Mouse (Mus musculus) thymus, adult 2 months (tissue): ENCODE data around the gene Car14. TPM values are rescaled to one million over a fixed set of nuclear protein-coding genes. Genes with fewer than 3 reads are reported as not detected.
A peak's percentile ranks its signal among the peaks of the same experiment; 100 is the strongest.
"Not testable (repeated sequence)": the region's sequence is repeated elsewhere in the genome, so short reads cannot be mapped to it uniquely, and the experiment has no call there.

ENCODE experiments used
- DNase-seq: peaks from one replicate; pipeline ENCODE4 v3.0.0; 2021
- H3K27ac ChIP-seq: fragments of 200-500 bp; 2 replicates; pipeline ENCODE4 v1.5.1; 2012; ENCODE audit warnings: low read length, control low read depth; ENCODE audit not compliant: control insufficient read depth, insufficient read depth
- H3K27me3 ChIP-seq: fragments of 200-500 bp; 2 replicates; pipeline ENCODE4 v1.6.1; 2012; ENCODE audit warnings: mild to moderate bottlenecking, low read length, moderate library complexity, mixed read lengths; ENCODE audit not compliant: control insufficient read depth, insufficient read depth
- H3K36me3 ChIP-seq: fragments of 200-500 bp; 2 replicates; pipeline ENCODE4 v1.6.1; 2012; ENCODE audit warnings: mild to moderate bottlenecking, low read length, moderate library complexity; ENCODE audit not compliant: control insufficient read depth, insufficient read depth
- H3K4me1 ChIP-seq: fragments of 200-500 bp; replicated peaks from 2 replicates; pipeline ENCODE4 v1.6.1; 2012; ENCODE audit warnings: low read length; ENCODE audit not compliant: control insufficient read depth, insufficient read depth
- H3K4me3 ChIP-seq: fragments of 200-500 bp; 2 replicates; pipeline ENCODE4 v1.5.1; 2012; ENCODE audit warnings: mild to moderate bottlenecking, low read length, control low read depth, moderate library complexity; ENCODE audit not compliant: control insufficient read depth, insufficient read depth
- CTCF ChIP-seq: fragments of 200-500 bp; IDR thresholded peaks from 2 replicates; pipeline ENCODE4 v1.5.1; 2012; ENCODE audit warnings: mild to moderate bottlenecking, control low read depth, low read length, moderate library complexity, borderline replicate concordance; ENCODE audit not compliant: control insufficient read depth, poor library complexity, insufficient read depth; ENCODE audit errors: extremely low read depth
- POLR2A ChIP-seq: fragments of 200-500 bp; IDR thresholded peaks from 2 replicates; pipeline ENCODE4 v1.6.1; 2012; ENCODE audit warnings: mild to moderate bottlenecking, low read length, control low read depth, moderate library complexity; ENCODE audit not compliant: control insufficient read depth, poor library complexity, insufficient read depth; ENCODE audit errors: extremely low read depth
- WGBS: fragments of 180-500 bp; shearing (Covaris S2); methylation state at CpG from one replicate; pipeline ENCODE4 v1.1.7; 2018; 5-methylcytosine and 5-hydroxymethylcytosine counted together
- polyA plus RNA-seq: library from polyadenylated mRNA; depleted of rRNA; stranded (reverse); fragments of >200 nt; gene quantifications from 2 replicates; pipeline ENCODE4 v1.2.3, GENCODE M21; 2012

The Car14 gene
- polyA plus RNA-seq, 1 experiment = 13.0 TPM

- peaks cover 19% of the 10 kb centered on the region for H3K4me1 ChIP-seq
- DNase-seq = no peak
- whole genome bisulfite sequencing = 50% methylated on average over 6 of the region's 6 CpGs
- H3K27ac ChIP-seq = no peak overlapping the region
- no peak overlapping the region for H3K4me3 ChIP-seq
- TF ChIP-seq CTCF = no peak
- TF ChIP-seq POLR2A = no peak
- peaks cover 18% of the 10 kb centered on the region for H3K27me3 ChIP-seq
- H3K36me3 ChIP-seq = 0 out of 2 replicates have a peak, but pooled peaks cover 4% of the 10 kb centered on the region
Measured at GRCm38 (mm10) chr3:95902643-95903042, 1.8 kb downstream of the Car14 start.

GRCm38 (mm10) chr3:95902373-95902625, 2.2 kb downstream of the Car14 start:
- Histone ChIP-seq H3K36me3 (0 out of 2 replicates have a peak, but pooled peaks cover 4% of the 10 kb centered on the region), H3K4me1 (peaks cover 19% of the 10 kb centered on the region), H3K4me3 (no peak overlapping the region), H3K27me3 (peaks cover 18% of the 10 kb centered on the region), H3K27ac (no peak overlapping the region)
- TF ChIP-seq POLR2A (no peak), CTCF (no peak)
- DNase-seq = no peak

- no peak overlapping the region for H3K4me3 ChIP-seq
- no peak overlapping the region for H3K27ac ChIP-seq
- H3K27me3 ChIP-seq = peaks cover 18% of the 10 kb centered on the region
- TF ChIP-seq POLR2A = no peak
- no peak for TF ChIP-seq CTCF
- H3K36me3 ChIP-seq = 0 out of 2 replicates have a peak, but pooled peaks cover 4% of the 10 kb centered on the region
- peaks cover 17% of the 10 kb centered on the region for H3K4me1 ChIP-seq
- 86% methylated on average over 9 of the region's 9 CpGs for WGBS
- DNase-seq = no peak
Measured at GRCm38 (mm10) chr3:95901616-95902372, 2.7 kb downstream of the Car14 start.

GRCm38 (mm10) chr3:95899800-95900524, 4.5 kb downstream of the Car14 start:
- Histone ChIP-seq H3K27ac (no peak overlapping the region), H3K36me3 (0 out of 2 replicates have a peak, but pooled peaks cover 4% of the 10 kb centered on the region), H3K4me3 (no peak overlapping the region), H3K27me3 (peaks cover 11% of the 10 kb centered on the region; the same call in 1 of the 2 replicates), H3K4me1 (peaks cover 10% of the 10 kb centered on the region)
- TF ChIP-seq CTCF = no peak
- TF ChIP-seq POLR2A = no peak
- 66% methylated on average over 13 of the region's 13 CpGs for WGBS
- no peak for DNase-seq

- not testable (repeated sequence) for H3K4me3 ChIP-seq
- peaks cover 28% of the 10 kb centered on the region for H3K4me1 ChIP-seq
- WGBS = 95% methylated on average over 7 of the region's 7 CpGs
Measured at GRCm38 (mm10) chr3:95895501-95895900, 9.0 kb downstream of the Car14 start.

GRCm38 (mm10) chr3:95894317-95895160, 10.0 kb downstream of the Car14 start:
- TF ChIP-seq POLR2A = no peak
- no peak for TF ChIP-seq CTCF
- H3K4me3 ChIP-seq = peak overlapping the region; percentile 89
- H3K4me1 ChIP-seq = peaks cover 28% of the 10 kb centered on the region
- WGBS = 6% methylated on average over 16 of the region's 16 CpGs
- peak overlapping the region; percentile 38; the same call in 1 of the 2 replicates for H3K27ac ChIP-seq
- H3K36me3 ChIP-seq = 0 out of 2 replicates have a peak, but pooled peaks cover 4% of the 10 kb centered on the region
- no peaks in the 10 kb centered on the region for H3K27me3 ChIP-seq
- DNase-seq = peak; percentile 22

More at GRCm38 (mm10) chr3:95895501-95895900, 9.0 kb downstream of the Car14 start:
- not testable (repeated sequence) for H3K36me3 ChIP-seq, DNase-seq, H3K27ac ChIP-seq, H3K27me3 ChIP-seq
